Mouse (Mus musculus) thymus, adult 2 months (tissue): ENCODE measurements at regions not wholly inside any gene's neighbourhood (a gene's known extent, or its start where the extent isn't known, plus 50 kb on each side); places are given as distances from the start of the nearest gene placed in this dataset.

Experiments
- DNase-seq: peaks from one replicate; pipeline ENCODE4 v3.0.0; 2021
- H3K27ac ChIP-seq: fragments of 200-500 bp; 2 replicates; pipeline ENCODE4 v1.5.1; 2012; ENCODE audit warnings: low read length, control low read depth; ENCODE audit not compliant: control insufficient read depth, insufficient read depth
- H3K27me3 ChIP-seq: fragments of 200-500 bp; 2 replicates; pipeline ENCODE4 v1.6.1; 2012; ENCODE audit warnings: mild to moderate bottlenecking, low read length, moderate library complexity, mixed read lengths; ENCODE audit not compliant: control insufficient read depth, insufficient read depth
- H3K36me3 ChIP-seq: fragments of 200-500 bp; 2 replicates; pipeline ENCODE4 v1.6.1; 2012; ENCODE audit warnings: mild to moderate bottlenecking, low read length, moderate library complexity; ENCODE audit not compliant: control insufficient read depth, insufficient read depth
- H3K4me1 ChIP-seq: fragments of 200-500 bp; replicated peaks from 2 replicates; pipeline ENCODE4 v1.6.1; 2012; ENCODE audit warnings: low read length; ENCODE audit not compliant: control insufficient read depth, insufficient read depth
- H3K4me3 ChIP-seq: fragments of 200-500 bp; 2 replicates; pipeline ENCODE4 v1.5.1; 2012; ENCODE audit warnings: mild to moderate bottlenecking, low read length, control low read depth, moderate library complexity; ENCODE audit not compliant: control insufficient read depth, insufficient read depth
- CTCF ChIP-seq: fragments of 200-500 bp; IDR thresholded peaks from 2 replicates; pipeline ENCODE4 v1.5.1; 2012; ENCODE audit warnings: mild to moderate bottlenecking, control low read depth, low read length, moderate library complexity, borderline replicate concordance; ENCODE audit not compliant: control insufficient read depth, poor library complexity, insufficient read depth; ENCODE audit errors: extremely low read depth
- POLR2A ChIP-seq: fragments of 200-500 bp; IDR thresholded peaks from 2 replicates; pipeline ENCODE4 v1.6.1; 2012; ENCODE audit warnings: mild to moderate bottlenecking, low read length, control low read depth, moderate library complexity; ENCODE audit not compliant: control insufficient read depth, poor library complexity, insufficient read depth; ENCODE audit errors: extremely low read depth
- WGBS: fragments of 180-500 bp; shearing (Covaris S2); methylation state at CpG from one replicate; pipeline ENCODE4 v1.1.7; 2018; 5-methylcytosine and 5-hydroxymethylcytosine counted together

GRCm38 (mm10) chrX:11883738-11884716 lies 276.1 kb downstream of the Bcor start:
- WGBS = 89% methylated on average over 10 of the region's 10 CpGs

GRCm38 (mm10) chrX:11892396-11892795 lies 267.8 kb downstream of the Bcor start:
- TF ChIP-seq CTCF (no peak), POLR2A (no peak)
- Histone ChIP-seq H3K4me3 (no peak overlapping the region), H3K27me3 (no peaks in the 10 kb centered on the region), H3K36me3 (no peaks in the 10 kb centered on the region), H3K27ac (no peak overlapping the region), H3K4me1 (peaks cover 13% of the 10 kb centered on the region)
- no peak for DNase-seq
- 93% methylated on average over 5 of the region's 5 CpGs for WGBS

More at GRCm38 (mm10) chrX:11883738-11884716, 276.1 kb downstream of the Bcor start:
- no peaks in the 10 kb centered on the region for H3K4me1 ChIP-seq
- H3K4me3 ChIP-seq = no peak overlapping the region
- H3K36me3 ChIP-seq = no peaks in the 10 kb centered on the region
- no peak overlapping the region for H3K27ac ChIP-seq
- TF ChIP-seq POLR2A (no peak), CTCF (no peak)
- no peaks in the 10 kb centered on the region for H3K27me3 ChIP-seq
- DNase-seq = no peak

DNA sequence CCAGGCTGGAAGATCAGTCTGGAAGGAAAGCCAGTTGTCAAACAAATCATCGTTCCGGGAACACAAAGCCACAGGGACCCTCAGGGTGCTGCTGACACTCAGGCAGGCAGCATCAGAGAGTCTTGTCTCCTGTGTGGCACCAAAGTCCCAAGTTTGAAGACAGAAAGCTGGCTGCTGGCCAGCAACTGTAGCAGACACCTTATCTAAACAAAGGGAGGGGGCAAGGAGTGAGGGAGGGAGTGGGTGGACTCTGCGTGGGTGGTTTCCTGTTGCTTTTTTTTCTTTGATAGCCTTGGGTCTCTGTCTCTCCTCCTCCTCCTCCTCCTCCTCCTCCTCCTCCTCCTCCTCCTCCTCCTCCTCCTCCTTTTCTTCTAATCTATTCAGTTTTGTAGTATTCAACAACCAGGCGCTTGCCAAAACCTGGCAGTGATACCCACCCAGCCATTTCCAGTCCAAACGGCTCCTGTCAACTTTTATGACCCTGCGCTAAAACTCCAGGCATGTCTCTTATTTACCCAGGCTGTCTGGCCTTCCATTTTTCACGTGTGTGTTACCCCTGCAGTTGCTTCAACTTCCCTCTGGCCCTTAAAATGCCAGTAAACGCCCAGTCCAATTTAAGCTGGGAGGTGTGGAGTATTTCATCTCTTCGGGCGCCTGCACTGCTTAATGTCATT lies 266.4 kb downstream of the Bcor start:
- no peak overlapping the region for H3K4me3 ChIP-seq
- no peak for TF ChIP-seq POLR2A
- no peak for TF ChIP-seq CTCF
- H3K27ac ChIP-seq = no peak overlapping the region
- H3K4me1 ChIP-seq = peaks cover 13% of the 10 kb centered on the region
- no peaks in the 10 kb centered on the region for H3K36me3 ChIP-seq
- WGBS = 42% methylated on average over 9 of the region's 10 CpGs
- peak; percentile 1 for DNase-seq
- no peaks in the 10 kb centered on the region for H3K27me3 ChIP-seq

GRCm38 (mm10) chrX:11894280-11894662 lies 265.9 kb downstream of the Bcor start:
- no peak for TF ChIP-seq CTCF
- TF ChIP-seq POLR2A = no peak
- no peak overlapping the region for H3K4me3 ChIP-seq
- H3K27ac ChIP-seq = no peak overlapping the region
- no peak for DNase-seq
- no peaks in the 10 kb centered on the region for H3K27me3 ChIP-seq
- peaks cover 13% of the 10 kb centered on the region for H3K4me1 ChIP-seq
- WGBS = 81% methylated on average over 5 of the region's 6 CpGs
- H3K36me3 ChIP-seq = no peaks in the 10 kb centered on the region

DNA sequence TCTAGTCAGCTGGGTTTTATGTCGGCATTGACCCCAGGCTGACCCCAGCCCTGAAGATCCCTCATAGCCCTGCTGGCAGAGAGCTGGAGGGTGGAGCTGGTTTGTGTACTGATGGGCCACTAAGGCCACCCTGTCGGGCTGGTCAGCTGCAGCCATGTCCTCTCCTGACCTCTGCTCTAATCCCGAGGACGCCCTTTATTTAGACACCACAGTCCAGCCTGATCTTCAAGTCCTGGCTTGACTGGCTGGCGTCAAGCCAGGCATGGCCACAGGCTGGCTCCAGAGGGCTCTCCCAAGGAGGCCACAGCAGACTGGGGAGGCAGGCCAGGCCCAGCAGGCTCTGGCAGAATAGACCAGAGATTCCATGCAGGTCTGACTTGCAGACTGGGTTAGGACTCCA lies 264.8 kb downstream of the Bcor start:
- Histone ChIP-seq H3K4me3 (no peak overlapping the region), H3K27me3 (no peaks in the 10 kb centered on the region), H3K4me1 (peaks cover 13% of the 10 kb centered on the region), H3K27ac (no peak overlapping the region), H3K36me3 (no peaks in the 10 kb centered on the region)
- TF ChIP-seq CTCF = no peak
- no peak for TF ChIP-seq POLR2A
- no peak for DNase-seq
- WGBS = 97% methylated on average over 5 of the region's 5 CpGs

DNA sequence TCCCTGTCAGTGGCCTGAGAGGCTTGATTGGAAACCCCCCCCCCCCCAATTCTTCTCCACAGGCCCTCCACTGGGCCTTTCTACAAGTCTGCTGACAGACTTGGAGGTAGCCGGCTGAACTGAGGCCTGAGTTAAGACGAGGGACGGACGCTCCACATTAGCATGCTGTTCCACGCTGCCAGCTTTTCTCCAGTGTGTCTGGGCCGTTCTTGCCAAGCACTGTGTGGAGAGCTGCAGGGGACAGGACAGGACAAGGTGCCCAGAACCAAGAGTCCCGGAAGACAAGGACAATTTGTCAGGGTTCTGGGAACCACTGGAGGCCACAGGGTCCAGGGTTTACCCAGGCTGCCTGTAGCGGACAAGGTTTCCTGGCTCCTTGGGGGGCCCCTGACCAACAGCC lies 261.9 kb downstream of the Bcor start:
- DNase-seq = no peak
- WGBS = 98% methylated on average over 8 of the region's 8 CpGs

More for the DNA sequence above, 261.9 kb downstream of the Bcor start:
- Histone ChIP-seq H3K27ac (no peak overlapping the region), H3K4me1 (peaks cover 10% of the 10 kb centered on the region), H3K4me3 (no peak overlapping the region), H3K36me3 (no peaks in the 10 kb centered on the region), H3K27me3 (no peaks in the 10 kb centered on the region)
- no peak for TF ChIP-seq POLR2A
- TF ChIP-seq CTCF = no peak
